Mouse (Mus musculus): ENCODE measurements around the gene Rpl6. TPM values are rescaled to one million over a fixed set of nuclear protein-coding genes. Genes with fewer than 3 reads are reported as not detected.

The Rpl6 gene
- total RNA-seq, 2 experiments from 2014 or later, result 457 to 473 TPM

DNA sequence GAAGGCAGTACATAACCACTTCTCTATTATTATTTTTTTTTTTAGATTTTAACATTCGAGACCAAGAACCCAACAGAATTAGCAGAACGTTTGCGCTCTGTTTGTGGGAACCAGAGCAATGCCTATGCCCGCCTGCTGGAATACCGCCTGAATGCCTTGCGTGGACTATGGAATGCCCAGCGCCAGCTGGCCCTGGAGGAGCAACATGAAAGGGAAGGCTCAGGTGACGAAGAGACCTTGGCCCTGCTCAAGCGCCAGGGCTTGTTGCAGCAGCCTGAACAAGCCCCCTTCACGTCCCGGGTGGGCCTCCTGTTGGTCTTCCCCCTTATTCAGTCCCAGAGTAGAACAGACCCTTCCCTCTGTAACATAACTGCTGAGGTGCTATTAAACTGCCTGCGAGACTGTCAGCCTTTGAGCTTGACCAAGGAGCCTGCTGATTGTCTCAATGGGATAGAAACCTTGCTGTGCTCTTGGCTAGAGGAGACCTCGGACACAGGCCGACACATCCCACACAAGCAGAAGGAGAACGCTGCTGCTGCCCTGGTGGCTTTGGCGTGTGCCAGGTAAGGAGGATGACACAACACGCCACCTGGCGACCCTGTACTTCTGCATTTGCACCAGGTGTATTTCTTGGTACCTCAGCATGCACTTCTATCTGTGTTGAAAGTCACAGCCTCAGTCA lies 49.7 kb downstream of the Rpl6 start:
- no peak for DNase-seq (ENCODE audit: low spot score in 2 of 2)

DNA sequence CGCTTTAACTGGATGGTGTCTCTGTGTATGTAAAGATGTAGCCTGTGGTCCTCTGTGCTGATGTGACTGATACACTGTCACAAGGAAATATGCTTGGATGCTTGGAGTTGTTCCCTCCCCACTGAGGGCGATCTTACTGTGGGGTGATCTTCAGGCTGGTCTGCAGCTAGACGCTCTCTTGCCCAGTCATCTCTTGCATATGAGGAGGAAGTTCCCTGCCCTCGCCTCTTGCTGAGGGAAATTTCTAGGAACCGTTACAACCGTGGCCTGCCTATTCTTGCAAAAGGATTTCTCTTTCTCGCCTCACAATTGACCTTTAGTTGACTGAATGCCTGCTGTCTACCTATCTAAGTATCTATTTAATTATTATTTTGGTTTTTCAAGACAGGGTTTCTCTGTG lies 50.7 kb downstream of the Rpl6 start:
- DNase-seq (ENCODE audit: low spot score in 2 of 2), result no peak

Other genes with a start within 250 kb of the Rpl6 start
- gene Rph3a, start 194.4 kb upstream of the Rpl6 start, total RNA-seq (2021), result 100 to 1,000 TPM; 309 to 328 TPM
- 100 to 1,000 TPM in 1 of 2 experiments, 10 to 100 TPM in 1; 96.8 to 105 TPM for gene Ptpn11, start 13.1 kb upstream of the Rpl6 start, total RNA-seq (2021)
- gene Hectd4, start 15.7 kb downstream of the Rpl6 start, total RNA-seq (2021), result 100 to 1,000 TPM; 163 to 164 TPM
- gene Trafd1, start 181.2 kb downstream of the Rpl6 start, total RNA-seq (2021), result 10 to 100 TPM; 79.9 to 84.4 TPM
- gene Naa25, start 193.5 kb downstream of the Rpl6 start, total RNA-seq (2021), result 10 to 100 TPM; 43.2 to 43.4 TPM
- 1 to 10 TPM; 6.6 to 6.9 TPM for gene Tmem116, start 247.4 kb downstream of the Rpl6 start, total RNA-seq (2021)
- gene Erp29, start 248.0 kb downstream of the Rpl6 start, total RNA-seq (2021), result 100 to 1,000 TPM; 136 to 145 TPM

All from left cerebral cortex, adult 18-20 months (tissue).